Mouse (Mus musculus) forebrain, embryonic 12.5 days (tissue): Measurements from ENCODE around the gene Amt. TPM values are rescaled to one million over a fixed set of nuclear protein-coding genes. Genes with fewer than 3 reads are reported as not detected.
A peak's percentile ranks its signal among the peaks of the same experiment; 100 is the strongest.

Experiments
- ATAC-seq: fragments of 200-750 bp; cut with Nextera tagmentation; 2 replicates; pipeline ENCODE4 v1.8.0; 2017; ENCODE audit warnings: moderate TSS enrichment; ENCODE audit not compliant: low FRiP score
- H3K27ac ChIP-seq: fragments of 300-500 bp; sonication (generic); 2 replicates; pipeline ENCODE4 v1.5.1; 2016; ENCODE audit warnings: mild to moderate bottlenecking
- H3K27me3 ChIP-seq: fragments of 300-500 bp; sonication (generic); 2 replicates; pipeline ENCODE4 v1.6.1; 2016; ENCODE audit warnings: mild to moderate bottlenecking
- H3K36me3 ChIP-seq: fragments of 300-500 bp; sonication (generic); replicated peaks from 2 replicates; pipeline ENCODE4 v1.6.1; 2016; ENCODE audit warnings: mild to moderate bottlenecking
- H3K4me1 ChIP-seq: fragments of 300-500 bp; sonication (generic); 2 replicates; pipeline ENCODE4 v1.6.1; 2016
- H3K4me2 ChIP-seq: fragments of 300-500 bp; sonication (generic); 2 replicates; pipeline ENCODE4 v1.6.1; 2016; ENCODE audit warnings: mild to moderate bottlenecking, moderate library complexity
- H3K4me3 ChIP-seq: fragments of 300-500 bp; sonication (generic); replicated peaks from 2 replicates; pipeline ENCODE4 v1.5.1; 2016; ENCODE audit warnings: mild to moderate bottlenecking
- H3K9ac ChIP-seq: fragments of 300-500 bp; sonication (generic); 2 replicates; pipeline ENCODE4 v1.6.1; 2016; ENCODE audit warnings: mild to moderate bottlenecking
- H3K9me3 ChIP-seq: fragments of 300-500 bp; sonication (generic); 2 replicates; pipeline ENCODE4 v1.6.1; 2016
- WGBS: fragments of 180-500 bp; shearing (Covaris S2); methylation state at CpG from one replicate; pipeline ENCODE4 v1.1.7; 2016; 5-methylcytosine and 5-hydroxymethylcytosine counted together
- polyA plus RNA-seq: library from polyadenylated mRNA; unstranded; fragments of >200 nt; fragmentation: Nextera tagmentation; extraction: Ambion mirVana; gene quantifications from 2 replicates; pipeline ENCODE4 v1.2.1, GENCODE M21; 2016

Gene Amt
- polyA plus RNA-seq, 1 experiment from 2014 or later: 17.7 TPM

DNA sequence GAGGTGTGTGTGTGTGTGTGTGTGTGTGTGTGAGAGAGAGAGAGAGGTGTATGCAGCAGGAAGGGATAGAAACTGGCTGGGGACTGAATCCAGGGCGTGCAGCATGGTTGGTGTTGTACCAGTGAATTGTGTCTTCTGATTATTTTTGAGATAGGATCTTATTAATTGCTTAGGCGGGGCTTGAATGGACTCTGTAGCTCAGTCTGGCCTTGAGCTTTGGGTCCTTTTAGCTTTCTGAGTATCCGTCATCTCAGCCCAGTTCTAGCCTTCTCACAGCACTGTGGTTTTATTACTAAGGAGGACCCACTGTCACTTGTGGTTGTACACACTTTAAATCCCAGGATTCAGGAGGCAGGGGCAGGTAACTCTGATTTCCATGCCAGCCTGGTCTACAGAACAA is 46.7 kb downstream of the Amt start:
- Histone ChIP-seq H3K4me2 (no peak overlapping the region), H3K27ac (no peak overlapping the region), H3K4me1 (peaks cover 28% of the 10 kb centered on the region), H3K4me3 (no peak overlapping the region), H3K27me3 (no peaks in the 10 kb centered on the region), H3K36me3 (no peaks in the 10 kb centered on the region; the same call in 1 of the 2 replicates), H3K9me3 (no peaks in the 10 kb centered on the region), H3K9ac (no peak overlapping the region)
- no peak for ATAC-seq
- WGBS: 89% methylated on average over 3 of the region's 3 CpGs

DNA sequence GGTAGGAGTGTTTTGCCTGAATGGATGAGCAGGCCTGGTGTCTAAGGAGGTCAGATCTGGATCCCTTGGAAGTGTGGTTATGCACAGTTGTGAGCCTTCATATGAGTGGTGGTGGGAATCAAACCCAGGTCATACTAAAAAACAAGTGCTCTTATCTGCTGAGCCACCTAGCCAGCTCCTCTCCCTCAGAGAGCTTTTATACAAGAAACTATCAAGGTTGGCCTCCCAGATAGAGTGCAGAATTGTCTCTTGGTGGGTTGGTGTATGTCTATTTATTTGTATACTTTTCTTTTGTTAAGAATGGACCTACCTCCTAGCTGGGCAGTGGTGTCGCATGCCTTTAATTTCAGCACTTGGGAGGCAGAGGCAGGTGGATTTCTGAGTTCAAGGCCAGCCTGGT is 47.2 kb downstream of the Amt start:
- Histone ChIP-seq H3K27ac (no peak overlapping the region), H3K36me3 (no peaks in the 10 kb centered on the region; the same call in 1 of the 2 replicates), H3K4me3 (no peak overlapping the region), H3K4me1 (peaks cover 28% of the 10 kb centered on the region), H3K4me2 (no peak overlapping the region), H3K9me3 (no peaks in the 10 kb centered on the region), H3K9ac (no peak overlapping the region), H3K27me3 (no peaks in the 10 kb centered on the region)
- no peak for ATAC-seq
- WGBS: 88% methylated on average over 1 of the region's 1 CpGs

- no peak for ATAC-seq
- Histone ChIP-seq H3K4me2 (no peak overlapping the region), H3K4me3 (no peak overlapping the region), H3K27ac (no peak overlapping the region), H3K36me3 (no peaks in the 10 kb centered on the region; the same call in 1 of the 2 replicates), H3K27me3 (no peaks in the 10 kb centered on the region), H3K9me3 (no peaks in the 10 kb centered on the region), H3K9ac (no peak overlapping the region), H3K4me1 (peaks cover 34% of the 10 kb centered on the region)
- WGBS: 87% methylated on average over 4 of the region's 4 CpGs
These were observed 47.8 kb downstream of the Amt start for GRCm38 (mm10) chr9:108344471-108344870.

GRCm38 (mm10) chr9:108347024-108347423 is 50.4 kb downstream of the Amt start:
- no peaks in the 10 kb centered on the region for H3K9me3 ChIP-seq
- no peaks in the 10 kb centered on the region for H3K27me3 ChIP-seq
- WGBS: 5% methylated on average over 11 of the region's 11 CpGs

GRCm38 (mm10) chr9:108347540-108348289 is 51.1 kb downstream of the Amt start, which contains the start of gene Usp4:
Gene Usp4, plus strand, starts transcription at chr9:108347853.
- H3K27me3 ChIP-seq: no peaks in the 10 kb centered on the region
- peaks cover 22% of the 10 kb centered on the region for H3K4me1 ChIP-seq
- ATAC-seq: peak; percentile 96
- H3K36me3 ChIP-seq: peaks cover 30% of the 10 kb centered on the region
- H3K4me2 ChIP-seq: peak within 1 kb of the TSS; percentile 87
- H3K9me3 ChIP-seq: no peaks in the 10 kb centered on the region
- WGBS: under 1% methylated on average over 73 of the region's 75 CpGs
- peak within 1 kb of the TSS; percentile 85 for H3K9ac ChIP-seq
- peak within 1 kb of the TSS; percentile 97 for H3K27ac ChIP-seq
- peak within 1 kb of the TSS; percentile 89 for H3K4me3 ChIP-seq

More at GRCm38 (mm10) chr9:108347024-108347423, 50.4 kb downstream of the Amt start:
- Histone ChIP-seq H3K4me1 (peaks cover 22% of the 10 kb centered on the region), H3K9ac (peak overlapping the region; percentile 85), H3K27ac (peak overlapping the region; percentile 97), H3K36me3 (peaks cover 23% of the 10 kb centered on the region), H3K4me2 (peak overlapping the region; percentile 87), H3K4me3 (peak overlapping the region; percentile 89)
- ATAC-seq: no peak; the same call in 1 of the 2 replicates

GRCm38 (mm10) chr9:108348290-108348680 is 51.6 kb downstream of the Amt start:
- Histone ChIP-seq H3K27me3 (no peaks in the 10 kb centered on the region), H3K27ac (peak overlapping the region; percentile 97), H3K4me2 (peak overlapping the region; percentile 87), H3K4me3 (peak overlapping the region; percentile 89), H3K9ac (peak overlapping the region; percentile 85), H3K9me3 (no peaks in the 10 kb centered on the region), H3K36me3 (peaks cover 35% of the 10 kb centered on the region), H3K4me1 (peaks cover 22% of the 10 kb centered on the region)
- WGBS: 9% methylated on average over 14 of the region's 14 CpGs
- ATAC-seq: no peak

GRCm38 (mm10) chr9:108349727-108350126 is 53.1 kb downstream of the Amt start:
- WGBS: 99% methylated on average over 3 of the region's 4 CpGs
- Histone ChIP-seq H3K36me3 (peaks cover 50% of the 10 kb centered on the region), H3K9me3 (no peaks in the 10 kb centered on the region), H3K27ac (no peak overlapping the region), H3K4me1 (peaks cover 22% of the 10 kb centered on the region), H3K4me2 (no peak overlapping the region), H3K9ac (no peak overlapping the region), H3K4me3 (no peak overlapping the region), H3K27me3 (no peaks in the 10 kb centered on the region)
- no peak for ATAC-seq

Other genes with a start within 250 kb of the Amt start
- 18.2 and 19.3 TPM in 2 replicates for gene Gmppb, start 247.6 kb upstream of the Amt start, polyA plus RNA-seq
- 3.6 and 3.8 TPM in 2 replicates for gene Amigo3, start 243.7 kb upstream of the Amt start, polyA plus RNA-seq
- 0.27 and 0.41 TPM in 2 replicates for gene Mst1, start 216.4 kb upstream of the Amt start, polyA plus RNA-seq
- 36.9 and 41.2 TPM in 2 replicates for gene Rnf123, start 213.5 kb upstream of the Amt start, polyA plus RNA-seq
- gene Apeh, start 202.2 kb upstream of the Amt start, polyA plus RNA-seq: 51.1 and 56.0 TPM in 2 replicates
- gene Bsn, start 106.5 kb upstream of the Amt start, polyA plus RNA-seq: 3.6 and 3.9 TPM in 2 replicates
- 62.7 and 67.9 TPM in 2 replicates for gene Dag1, start 32.9 kb upstream of the Amt start, polyA plus RNA-seq
- 65.0 and 69.8 TPM in 2 replicates for gene Nicn1, start 6.4 kb upstream of the Amt start, polyA plus RNA-seq
- gene Rhoa, start 9.3 kb downstream of the Amt start, polyA plus RNA-seq: 331 and 341 TPM in 2 replicates
- gene Tcta, start 9.3 kb downstream of the Amt start, polyA plus RNA-seq: 30.5 and 30.7 TPM in 2 replicates
- gene Gpx1, start 42.0 kb downstream of the Amt start, polyA plus RNA-seq: 574 and 659 TPM in 2 replicates
- 137 and 144 TPM in 2 replicates for gene Usp4, start 51.0 kb downstream of the Amt start, polyA plus RNA-seq
- gene 1700102P08Rik, start 96.0 kb downstream of the Amt start, polyA plus RNA-seq: 1.8 and 1.9 TPM in 2 replicates
- 1.1 and 1.4 TPM in 2 replicates for gene Ccdc36, start 131.6 kb downstream of the Amt start, polyA plus RNA-seq
- not detected in 2 replicates for gene BC048562, start 139.6 kb downstream of the Amt start, polyA plus RNA-seq
- gene Ccdc71, start 163.7 kb downstream of the Amt start, polyA plus RNA-seq: 44.1 and 49.0 TPM in 2 replicates
- 67.6 and 70.0 TPM in 2 replicates for gene Klhdc8b, start 164.7 kb downstream of the Amt start, polyA plus RNA-seq
- gene Lamb2, start 182.9 kb downstream of the Amt start, polyA plus RNA-seq: 37.9 and 39.5 TPM in 2 replicates
- 101 and 103 TPM in 2 replicates for gene Usp19, start 193.7 kb downstream of the Amt start, polyA plus RNA-seq
- 85.7 and 91.4 TPM in 2 replicates for gene Qars, start 210.9 kb downstream of the Amt start, polyA plus RNA-seq
- gene Qrich1, start 220.0 kb downstream of the Amt start, polyA plus RNA-seq: 170 and 171 TPM in 2 replicates